Mouse (Mus musculus) Patski (cell line): ENCODE measurements at regions not wholly inside any gene's neighbourhood (a gene's known extent, or its start where the extent isn't known, plus 50 kb on each side); places are given as distances from the start of the nearest gene placed in this dataset.

Experiments used
- ATAC-seq: fragments of 100-300 bp; one replicate; pipeline ENCODE4 v1.8.0; 2021
- CTCF ChIA-PET: fragments of 350-600 bp; sonication (Branson Sonifier 250); formaldehyde crosslinking; loops from one replicate; lab custom pipeline; 2022; ENCODE audit warnings: inconsistent platforms; lab: Charles Lee
- POLR2A ChIA-PET: fragments of 350-600 bp; sonication (Branson Sonifier 250); formaldehyde crosslinking; loops from one replicate; lab custom pipeline; 2022; ENCODE audit warnings: antibody characterized with exemption, inconsistent platforms; lab: Charles Lee
- DNase-seq: peaks from one replicate; pipeline ENCODE4 v3.0.0-alpha.2; 2011; ENCODE audit warnings: low read depth, low spot score
- H3K27me3 ChIP-seq: fragments of 371-371 bp; one replicate; pipeline ENCODE4 v1.5.1; 2021
- CTCF ChIP-seq: fragments of 100-300 bp; IDR thresholded peaks from one replicate; pipeline ENCODE4 v1.5.1; 2021
- in situ Hi-C: fragments of 300-500 bp; cut with MboI; formaldehyde crosslinking; loops from 3 replicates; pipeline ENCODE4 v1.11.1; 2018; ENCODE audit warnings: low pct_unique_long_range_greater_than_20kb, mixed read lengths

DNA sequence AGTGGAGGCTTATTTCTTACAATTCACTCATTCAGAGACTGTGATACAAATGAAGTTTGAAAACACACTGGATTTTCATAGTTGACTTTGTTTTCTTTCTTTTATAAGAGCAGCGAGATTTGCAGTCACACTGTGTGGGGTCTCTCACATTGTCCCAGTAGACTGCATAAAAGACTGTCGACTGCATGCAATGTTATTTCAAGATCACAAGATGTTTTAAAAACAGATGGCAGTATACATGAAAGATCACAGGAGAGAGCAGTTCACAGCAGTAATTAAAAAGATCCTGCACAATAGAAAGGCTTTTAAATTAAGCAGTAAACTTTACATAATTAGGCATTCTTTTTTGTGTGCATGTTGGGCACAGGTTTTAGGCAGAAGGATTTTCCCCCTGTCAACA is 865.1 kb upstream of the Got2 start:
- ATAC-seq (no peak), DNase-seq (no peak)
- ChIA-PET CTCF (interaction anchor here (1.0 kb wide), 1 partner anchor 26 kb away, joined by 3 read pairs; no protein-coding TSS in a partner anchor), POLR2A (no interaction called here)
- in situ Hi-C loops, result no loop called here
- TF ChIP-seq CTCF, result no peak
- no peaks in the 10 kb centered on the region for H3K27me3 ChIP-seq

DNA sequence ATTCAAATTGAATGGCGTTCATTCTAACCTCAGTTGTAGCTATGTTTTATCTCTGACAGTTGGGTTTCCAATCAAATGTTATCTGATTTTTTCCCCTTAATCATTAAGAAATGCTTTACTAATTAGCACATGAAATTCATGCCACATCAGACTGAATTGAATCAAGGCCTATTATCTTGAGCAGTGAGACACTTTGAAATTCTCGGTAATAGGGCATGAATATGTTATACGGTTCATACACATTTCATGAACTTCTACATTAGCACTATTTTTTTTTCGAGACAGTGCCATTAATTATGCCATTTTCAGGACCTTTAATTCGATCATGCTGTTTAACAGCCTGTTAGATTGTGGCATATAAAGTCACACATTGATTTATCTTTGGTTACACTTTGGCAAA is 860.5 kb upstream of the Got2 start:
- no peak for TF ChIP-seq CTCF
- no peak for DNase-seq
- no peak for ATAC-seq
- ChIA-PET POLR2A (no interaction called here), CTCF (no interaction called here)
- in situ Hi-C loops, result no loop called here
- no peaks in the 10 kb centered on the region for H3K27me3 ChIP-seq

DNA sequence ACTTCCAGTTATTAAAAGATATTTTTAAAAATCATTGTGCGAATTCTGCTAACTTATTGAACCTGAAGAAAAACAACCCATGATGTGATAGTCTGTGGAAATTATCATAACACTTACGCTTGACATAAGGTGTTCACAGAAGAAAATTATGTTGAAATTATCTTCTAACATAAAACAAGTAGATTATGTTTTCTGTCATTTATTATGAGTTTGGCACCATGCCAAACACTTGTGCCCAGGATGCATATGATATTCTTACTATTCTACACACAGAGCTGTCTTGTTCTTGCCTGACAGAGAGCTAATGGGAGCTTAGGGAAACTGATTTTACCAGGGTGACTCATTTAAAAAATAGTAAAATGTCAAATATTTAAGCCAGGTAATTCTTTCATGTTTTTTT is 850.2 kb upstream of the Got2 start:
- ChIA-PET POLR2A (no interaction called here), CTCF (no interaction called here)
- DNase-seq (no peak), ATAC-seq (no peak)
- TF ChIP-seq CTCF, result no peak
- no peaks in the 10 kb centered on the region for H3K27me3 ChIP-seq
- in situ Hi-C loops, result no loop called here
